Mouse (Mus musculus): ENCODE measurements around the gene Kcnip1. TPM values are rescaled to one million over a fixed set of nuclear protein-coding genes. Genes with fewer than 3 reads are reported as not detected.

The Kcnip1 gene
- polyA plus RNA-seq, 1 experiment from 2014 or later, result 110 TPM

- Histone ChIP-seq H3K4me2 (replicated peaks) (no peak overlapping the region), H3K9ac (no peak overlapping the region), H3K4me1 (replicated peaks; ENCODE audit: control insufficient read depth, insufficient read depth, low read length) (peaks cover 11% of the 10 kb centered on the region), H3K36me3 (replicated peaks; ENCODE audit: control insufficient read depth, insufficient read depth) (no peaks in the 10 kb centered on the region), H3K9me3 (ENCODE audit: control insufficient read depth, low read length) (no peaks in the 10 kb centered on the region), H3K27ac (peak overlapping the region; percentile 65), H3K4me3 (replicated peaks; ENCODE audit: low read length) (no peak overlapping the region), H3K27me3 (ENCODE audit: control insufficient read depth, insufficient read depth, low read length) (no peaks in the 10 kb centered on the region)
- DNase-seq (ENCODE audit: low spot score) (no peak), ATAC-seq (ENCODE audit: low FRiP score) (no peak)
- WGBS, result 29% methylated on average over 10 of the region's 10 CpGs
Measured at GRCm38 (mm10) chr11:33998244-33998643, 5.3 kb upstream of the Kcnip1 start.

- H3K27ac ChIP-seq, result no peak overlapping the region
- no peak overlapping the region for H3K9ac ChIP-seq
- no peak overlapping the region for H3K4me3 ChIP-seq (replicated peaks; ENCODE audit: low read length)
- DNase-seq (ENCODE audit: low spot score), result no peak
- H3K9me3 ChIP-seq (ENCODE audit: control insufficient read depth, low read length), result no peaks in the 10 kb centered on the region
- no peaks in the 10 kb centered on the region for H3K27me3 ChIP-seq (ENCODE audit: control insufficient read depth, insufficient read depth, low read length)
- peaks cover 22% of the 10 kb centered on the region for H3K4me1 ChIP-seq (replicated peaks; ENCODE audit: control insufficient read depth, insufficient read depth, low read length)
- 58% methylated on average over 5 of the region's 5 CpGs for WGBS
- no peak for ATAC-seq (ENCODE audit: low FRiP score)
- H3K4me2 ChIP-seq (replicated peaks), result peak overlapping the region; percentile 42
- H3K36me3 ChIP-seq (replicated peaks; ENCODE audit: control insufficient read depth, insufficient read depth), result no peaks in the 10 kb centered on the region
Measured at GRCm38 (mm10) chr11:33993496-33993895, 544 bp upstream of the Kcnip1 start.

GRCm38 (mm10) chr11:33990002-33990401 is 3.0 kb downstream of the Kcnip1 start:
- ATAC-seq (ENCODE audit: low FRiP score) (no peak), DNase-seq (ENCODE audit: low spot score) (no peak)
- Histone ChIP-seq H3K9ac (no peak overlapping the region), H3K27ac (no peak overlapping the region), H3K9me3 (ENCODE audit: control insufficient read depth, low read length) (no peaks in the 10 kb centered on the region), H3K36me3 (replicated peaks; ENCODE audit: control insufficient read depth, insufficient read depth) (no peaks in the 10 kb centered on the region), H3K4me1 (replicated peaks; ENCODE audit: control insufficient read depth, insufficient read depth, low read length) (peaks cover 18% of the 10 kb centered on the region), H3K4me3 (replicated peaks; ENCODE audit: low read length) (no peak overlapping the region), H3K27me3 (ENCODE audit: control insufficient read depth, insufficient read depth, low read length) (no peaks in the 10 kb centered on the region), H3K4me2 (replicated peaks) (no peak overlapping the region)
- WGBS, result 88% methylated on average over 5 of the region's 5 CpGs

- Histone ChIP-seq H3K36me3 (replicated peaks; ENCODE audit: control insufficient read depth, insufficient read depth) (no peaks in the 10 kb centered on the region), H3K27me3 (ENCODE audit: control insufficient read depth, insufficient read depth, low read length) (no peaks in the 10 kb centered on the region), H3K4me3 (replicated peaks; ENCODE audit: low read length) (no peak overlapping the region), H3K27ac (no peak overlapping the region), H3K4me2 (replicated peaks) (no peak overlapping the region), H3K9ac (no peak overlapping the region), H3K4me1 (replicated peaks; ENCODE audit: control insufficient read depth, insufficient read depth, low read length) (no peaks in the 10 kb centered on the region), H3K9me3 (ENCODE audit: control insufficient read depth, low read length) (no peaks in the 10 kb centered on the region)
- no peak for DNase-seq (ENCODE audit: low spot score)
- no peak for ATAC-seq (ENCODE audit: low FRiP score)
- WGBS, result 92% methylated on average over 2 of the region's 2 CpGs
Measured at GRCm38 (mm10) chr11:33986525-33986924, 6.4 kb downstream of the Kcnip1 start.

- no peaks in the 10 kb centered on the region for H3K27me3 ChIP-seq (ENCODE audit: control insufficient read depth, insufficient read depth, low read length)
- no peaks in the 10 kb centered on the region for H3K36me3 ChIP-seq (replicated peaks; ENCODE audit: control insufficient read depth, insufficient read depth)
- 0 out of 2 replicates have a peak, but pooled peaks cover 1% of the 10 kb centered on the region for H3K4me1 ChIP-seq (replicated peaks; ENCODE audit: control insufficient read depth, insufficient read depth, low read length)
- H3K9me3 ChIP-seq (ENCODE audit: control insufficient read depth, low read length), result no peaks in the 10 kb centered on the region
- no peak overlapping the region for H3K27ac ChIP-seq
- no peak overlapping the region for H3K9ac ChIP-seq
- no peak for ATAC-seq (ENCODE audit: low FRiP score)
- WGBS, result 83% methylated on average over 4 of the region's 4 CpGs
- no peak overlapping the region for H3K4me3 ChIP-seq (replicated peaks; ENCODE audit: low read length)
- no peak for DNase-seq (ENCODE audit: low spot score)
- H3K4me2 ChIP-seq (replicated peaks), result no peak overlapping the region
Measured at GRCm38 (mm10) chr11:33980146-33980545, 12.8 kb downstream of the Kcnip1 start.

GRCm38 (mm10) chr11:33975121-33975520 is 17.8 kb downstream of the Kcnip1 start:
- WGBS, result 84% methylated on average over 2 of the region's 2 CpGs
- H3K4me2 ChIP-seq (replicated peaks), result no peak overlapping the region
- ATAC-seq (ENCODE audit: low FRiP score), result no peak

GRCm38 (mm10) chr11:33974341-33975040 is 18.5 kb downstream of the Kcnip1 start:
- no peak overlapping the region for H3K27ac ChIP-seq
- H3K4me3 ChIP-seq (replicated peaks; ENCODE audit: low read length), result no peak overlapping the region
- no peaks in the 10 kb centered on the region for H3K36me3 ChIP-seq (replicated peaks; ENCODE audit: control insufficient read depth, insufficient read depth)
- no peak overlapping the region for H3K9ac ChIP-seq
- DNase-seq (ENCODE audit: low spot score), result no peak
- no peaks in the 10 kb centered on the region for H3K9me3 ChIP-seq (ENCODE audit: control insufficient read depth, low read length)
- 0 out of 2 replicates have a peak, but pooled peaks cover 6% of the 10 kb centered on the region for H3K4me1 ChIP-seq (replicated peaks; ENCODE audit: control insufficient read depth, insufficient read depth, low read length)
- no peak overlapping the region for H3K4me2 ChIP-seq (replicated peaks)
- ATAC-seq (ENCODE audit: low FRiP score), result no peak; the same call in 1 of the 2 replicates
- WGBS, result 78% methylated on average over 14 of the region's 14 CpGs
- H3K27me3 ChIP-seq (ENCODE audit: control insufficient read depth, insufficient read depth, low read length), result no peaks in the 10 kb centered on the region

More at GRCm38 (mm10) chr11:33975121-33975520, 17.8 kb downstream of the Kcnip1 start:
- Histone ChIP-seq H3K9ac (no peak overlapping the region), H3K27ac (no peak overlapping the region), H3K27me3 (ENCODE audit: control insufficient read depth, insufficient read depth, low read length) (no peaks in the 10 kb centered on the region), H3K36me3 (replicated peaks; ENCODE audit: control insufficient read depth, insufficient read depth) (no peaks in the 10 kb centered on the region), H3K9me3 (ENCODE audit: control insufficient read depth, low read length) (no peaks in the 10 kb centered on the region), H3K4me1 (replicated peaks; ENCODE audit: control insufficient read depth, insufficient read depth, low read length) (0 out of 2 replicates have a peak, but pooled peaks cover 6% of the 10 kb centered on the region), H3K4me3 (replicated peaks; ENCODE audit: low read length) (no peak overlapping the region)
- no peak for DNase-seq (ENCODE audit: low spot score)

- H3K4me3 ChIP-seq (replicated peaks; ENCODE audit: low read length), result no peak overlapping the region
- H3K27me3 ChIP-seq (ENCODE audit: control insufficient read depth, insufficient read depth, low read length), result no peaks in the 10 kb centered on the region
- ATAC-seq (ENCODE audit: low FRiP score) (no peak), DNase-seq (ENCODE audit: low spot score) (no peak)
- 0 out of 2 replicates have a peak, but pooled peaks cover 6% of the 10 kb centered on the region for H3K4me1 ChIP-seq (replicated peaks; ENCODE audit: control insufficient read depth, insufficient read depth, low read length)
- 84% methylated on average over 7 of the region's 7 CpGs for WGBS
- no peak overlapping the region for H3K27ac ChIP-seq
- no peak overlapping the region for H3K9ac ChIP-seq
- H3K36me3 ChIP-seq (replicated peaks; ENCODE audit: control insufficient read depth, insufficient read depth), result no peaks in the 10 kb centered on the region
- H3K4me2 ChIP-seq (replicated peaks), result no peak overlapping the region
- no peaks in the 10 kb centered on the region for H3K9me3 ChIP-seq (ENCODE audit: control insufficient read depth, low read length)
Measured at GRCm38 (mm10) chr11:33972114-33972513, 20.8 kb downstream of the Kcnip1 start.

- no peak for DNase-seq (ENCODE audit: low spot score)
- no peak overlapping the region for H3K4me3 ChIP-seq (replicated peaks; ENCODE audit: low read length)
- WGBS, result 95% methylated on average over 3 of the region's 3 CpGs
- H3K9me3 ChIP-seq (ENCODE audit: control insufficient read depth, low read length), result no peaks in the 10 kb centered on the region
- ATAC-seq (ENCODE audit: low FRiP score), result no peak
- H3K4me1 ChIP-seq (replicated peaks; ENCODE audit: control insufficient read depth, insufficient read depth, low read length), result no peaks in the 10 kb centered on the region
- no peak overlapping the region for H3K4me2 ChIP-seq (replicated peaks)
- H3K9ac ChIP-seq, result no peak overlapping the region
- no peaks in the 10 kb centered on the region for H3K27me3 ChIP-seq (ENCODE audit: control insufficient read depth, insufficient read depth, low read length)
- no peaks in the 10 kb centered on the region for H3K36me3 ChIP-seq (replicated peaks; ENCODE audit: control insufficient read depth, insufficient read depth)
- H3K27ac ChIP-seq, result no peak overlapping the region
Measured at GRCm38 (mm10) chr11:33969199-33969598, 23.8 kb downstream of the Kcnip1 start.

Data from hindbrain, embryonic 14.5 days (tissue).